Mouse (Mus musculus) sigmoid colon, adult 10 weeks (tissue): Measurements from ENCODE around the gene Hyal5. TPM values are rescaled to one million over a fixed set of nuclear protein-coding genes. Genes with fewer than 3 reads are reported as not detected.

ENCODE experiments used
- polyA plus RNA-seq: library from polyadenylated mRNA; stranded (reverse); fragments of 350-450 nt; fragmentation: Illumina TruSeq; extraction: RNeasy Lipid Tissue Mini Kit (QIAGEN cat#74804); gene quantifications from one replicate; pipeline ENCODE4 v1.2.3, GENCODE M21; 2014; ENCODE audit warnings: low read depth, low replicate concordance

The Hyal5 gene
- not detected for polyA plus RNA-seq

GRCm38 (mm10) chr6:24857697-24858096, at the start of gene Hyal5:
Hyal5 (plus strand) TSS chr6:24857997.

Other genes starting within 250 kb of the Hyal5 start
- gene Wasl, start 193.0 kb upstream of the Hyal5 start, polyA plus RNA-seq, result 246 TPM
- gene Hyal6, start 124.8 kb upstream of the Hyal5 start, polyA plus RNA-seq, result not detected
- not detected for gene Hyal4, start 109.7 kb upstream of the Hyal5 start, polyA plus RNA-seq
- gene Spam1, start 66.8 kb upstream of the Hyal5 start, polyA plus RNA-seq, result not detected
- 2.2 TPM for gene Tmem229a, start 98.3 kb downstream of the Hyal5 start, polyA plus RNA-seq